Mouse (Mus musculus): Measurements from ENCODE around the gene Actr3.

Gene Actr3

DNA sequence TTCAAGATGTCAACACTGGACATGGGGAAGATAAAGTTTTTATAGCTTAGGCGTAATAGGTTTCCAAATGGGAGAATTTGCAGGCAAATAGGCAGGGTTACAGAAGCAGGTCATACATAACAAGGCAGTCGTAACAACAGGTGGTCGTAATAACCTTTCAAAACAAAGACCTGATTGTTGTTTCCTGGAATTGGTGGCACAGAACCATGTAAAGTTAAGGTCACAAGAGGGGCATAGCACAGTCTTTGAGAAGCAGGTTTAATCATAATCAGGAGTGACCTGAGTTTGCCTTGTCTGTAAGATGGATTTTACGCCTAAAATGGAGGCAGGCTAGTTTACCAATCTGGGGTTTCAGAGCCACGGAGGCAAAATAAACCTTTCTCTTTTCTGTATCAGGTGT lies 84.7 kb downstream of the Actr3 start:
- DNase-seq, result no peak

DNA sequence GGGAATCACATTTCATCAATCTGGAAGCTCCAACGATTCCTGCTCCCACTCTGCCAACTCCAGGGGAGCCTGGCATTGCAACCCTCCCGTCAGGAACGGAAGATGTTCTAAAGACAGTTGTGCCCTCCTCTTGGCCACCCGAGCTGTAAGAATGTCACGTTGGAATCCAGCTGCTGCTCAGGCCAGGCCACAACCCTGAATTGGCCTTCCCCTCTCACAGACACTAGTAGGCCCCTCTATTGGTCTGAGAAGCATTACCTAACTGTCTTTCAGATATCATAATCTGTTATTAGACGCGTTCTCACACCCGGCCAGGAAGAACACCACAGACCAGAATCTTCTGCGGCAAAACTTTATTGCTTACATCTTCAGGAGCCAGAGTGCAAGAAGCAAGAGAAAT lies 89.7 kb downstream of the Actr3 start:
- DNase-seq, result no peak

DNA sequence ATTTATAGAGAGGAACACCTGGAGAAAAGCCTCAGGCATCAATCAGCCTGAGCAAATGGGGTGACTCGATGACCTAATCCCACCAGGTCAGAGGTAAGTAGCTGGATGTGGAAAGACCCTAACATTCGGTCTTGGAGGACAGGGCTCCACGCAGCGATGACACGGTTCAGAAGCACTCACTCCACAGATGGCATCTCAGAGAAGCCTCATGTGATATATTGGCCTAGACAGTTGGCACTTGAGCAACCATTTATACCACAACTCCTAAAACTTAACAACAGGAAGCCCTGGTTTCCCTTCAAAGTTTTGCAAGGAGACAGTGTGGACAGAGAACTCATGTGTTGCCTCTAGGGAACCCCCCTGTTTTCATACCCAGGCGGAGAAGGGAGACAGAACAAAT lies 90.1 kb downstream of the Actr3 start:
- no peak for DNase-seq

DNA sequence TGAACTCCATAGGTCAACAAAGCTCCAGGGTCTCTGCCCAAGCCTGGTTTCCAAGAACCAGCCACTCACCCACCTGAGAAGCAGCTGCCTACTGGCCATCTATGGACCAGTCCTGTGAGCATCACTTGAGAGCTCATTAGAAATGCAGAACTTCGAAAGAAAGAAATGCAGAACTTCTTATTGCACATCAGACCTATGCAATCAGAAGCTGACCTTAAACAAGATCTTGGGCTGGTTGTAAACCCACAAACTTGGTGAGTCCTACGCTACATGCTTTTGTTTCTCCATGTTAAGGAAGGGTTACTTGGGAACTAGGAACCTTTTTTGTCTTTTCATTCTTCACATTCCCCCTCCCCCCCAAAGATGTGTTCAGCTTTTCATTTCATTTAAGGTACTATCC lies 92.4 kb downstream of the Actr3 start:
- no peak for DNase-seq

All from right cerebral cortex, postnatal 4 days (tissue).